Mouse (Mus musculus): ENCODE results near the gene Sox12. TPM values are rescaled to one million over a fixed set of nuclear protein-coding genes. Genes with fewer than 3 reads are reported as not detected.

Sox12 gene
- polyA plus RNA-seq, 1 experiment from 2014 or later: 13.1 TPM

DNA sequence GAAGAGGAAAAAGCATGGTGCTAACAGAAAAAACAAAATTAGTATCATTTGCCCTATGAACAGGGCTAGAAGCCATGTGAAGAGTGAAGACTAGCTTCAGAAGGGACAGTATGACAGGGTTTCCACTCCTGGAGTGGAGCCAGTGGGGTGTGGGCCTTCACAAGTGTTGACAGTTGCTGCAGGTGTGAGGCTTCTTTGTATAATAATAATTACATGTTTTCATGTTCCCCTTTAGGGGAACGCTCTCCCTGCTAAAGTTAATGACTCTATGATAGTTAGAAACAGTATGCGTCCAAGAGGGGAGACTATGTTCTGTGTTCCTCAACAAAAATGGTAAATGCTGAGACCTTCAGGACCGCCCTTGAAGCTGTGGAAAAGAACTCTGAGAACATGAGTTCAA is 17.9 kb upstream of the Sox12 start:
- no peak overlapping the region for H3K9ac ChIP-seq
- H3K4me3 ChIP-seq: peak overlapping the region; percentile 90; the same call in 1 of the 2 replicates
- 92% methylated on average over 3 of the region's 3 CpGs for WGBS
- H3K36me3 ChIP-seq: no peaks in the 10 kb centered on the region
- no peak for ATAC-seq (ENCODE audit: insufficient number of reproducible peaks, insufficient read depth, low FRiP score, low TSS enrichment, low read depth)
- H3K4me1 ChIP-seq: peaks cover 24% of the 10 kb centered on the region
- H3K27me3 ChIP-seq: no peaks in the 10 kb centered on the region
- H3K9me3 ChIP-seq: no peaks in the 10 kb centered on the region; the same call in none of the 2 replicates
- peak overlapping the region; percentile 95 for H3K4me2 ChIP-seq
- peak overlapping the region; percentile 97 for H3K27ac ChIP-seq

DNA sequence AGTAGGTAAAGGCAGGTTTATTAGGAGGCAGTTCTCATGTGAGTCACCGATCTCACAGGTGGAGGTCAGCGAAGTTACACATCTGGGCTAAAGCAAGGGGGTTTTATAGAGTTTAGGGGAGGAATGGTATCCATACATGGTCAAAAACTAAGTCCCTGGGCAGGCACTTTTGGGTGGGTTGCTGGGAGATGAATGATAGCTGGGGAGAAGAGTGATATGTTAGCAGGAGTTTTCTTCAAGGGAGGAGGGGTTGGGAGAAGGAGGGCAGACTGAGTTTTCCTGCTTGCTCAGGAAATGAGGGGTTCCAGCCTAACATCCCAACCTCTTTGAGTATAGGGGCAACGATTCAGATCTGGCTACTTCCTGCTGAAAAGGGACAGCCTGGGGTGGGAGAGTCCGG is 17.4 kb upstream of the Sox12 start, which contains the start of gene 6820408C15Rik:
TSS of gene 6820408C15Rik (plus strand) at position 301 of the 400 bp plus-strand sequence.
- Histone ChIP-seq H3K4me2 (peak within 1 kb of the TSS; percentile 95), H3K4me1 (peaks cover 29% of the 10 kb centered on the region), H3K36me3 (no peaks in the 10 kb centered on the region), H3K4me3 (peak within 1 kb of the TSS; percentile 90), H3K27me3 (no peaks in the 10 kb centered on the region), H3K27ac (peak within 1 kb of the TSS; percentile 97), H3K9me3 (no peaks in the 10 kb centered on the region; the same call in none of the 2 replicates), H3K9ac (peak within 1 kb of the TSS; percentile 99)
- WGBS: 23% methylated on average over 4 of the region's 4 CpGs
- no peak for ATAC-seq (ENCODE audit: insufficient number of reproducible peaks, insufficient read depth, low FRiP score, low TSS enrichment, low read depth)

DNA sequence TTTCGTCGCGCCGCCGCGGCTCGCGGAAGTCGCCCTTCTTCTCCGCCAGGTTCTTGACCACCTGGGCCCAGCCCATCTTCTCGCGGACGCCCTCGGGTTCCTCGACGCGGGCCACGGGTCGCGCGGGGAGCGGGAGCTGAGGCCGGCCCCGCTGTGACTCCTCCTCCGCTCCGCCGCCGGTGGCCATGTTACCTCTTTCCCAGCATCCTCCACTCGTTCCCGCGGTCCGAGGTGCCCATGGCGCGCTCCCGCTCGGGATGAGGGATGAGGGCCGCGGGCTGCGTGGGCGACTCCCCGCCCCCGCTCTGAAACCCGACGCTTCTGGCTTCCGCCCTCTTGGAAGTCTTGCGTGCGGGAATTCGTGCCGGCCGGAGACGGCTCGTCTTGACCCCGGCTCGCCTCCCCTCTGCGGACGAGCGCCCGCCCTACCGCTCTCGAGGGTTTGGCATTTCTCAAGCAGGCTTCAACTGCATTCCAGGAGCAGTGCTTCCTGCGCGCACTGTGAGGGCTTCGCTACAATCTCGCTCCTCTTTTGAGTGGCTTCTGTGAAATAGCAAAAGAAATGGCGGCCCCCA is 16.8 kb upstream of the Sox12 start, which contains the start of gene Zcchc3:
TSS of gene Zcchc3 (minus strand) at position 437 of the 575 bp plus-strand sequence.
- no peaks in the 10 kb centered on the region for H3K27me3 ChIP-seq
- peak within 1 kb of the TSS; percentile 97 for H3K27ac ChIP-seq
- H3K4me1 ChIP-seq: peaks cover 35% of the 10 kb centered on the region
- H3K36me3 ChIP-seq: no peaks in the 10 kb centered on the region
- H3K4me2 ChIP-seq: peak within 1 kb of the TSS; percentile 95
- no peaks in the 10 kb centered on the region; the same call in none of the 2 replicates for H3K9me3 ChIP-seq
- ATAC-seq (ENCODE audit: insufficient number of reproducible peaks, insufficient read depth, low FRiP score, low TSS enrichment, low read depth): peak; percentile 80
- peak within 1 kb of the TSS; percentile 99 for H3K9ac ChIP-seq
- H3K4me3 ChIP-seq: peak within 1 kb of the TSS; percentile 90
- WGBS: under 1% methylated on average over 59 of the region's 65 CpGs

DNA sequence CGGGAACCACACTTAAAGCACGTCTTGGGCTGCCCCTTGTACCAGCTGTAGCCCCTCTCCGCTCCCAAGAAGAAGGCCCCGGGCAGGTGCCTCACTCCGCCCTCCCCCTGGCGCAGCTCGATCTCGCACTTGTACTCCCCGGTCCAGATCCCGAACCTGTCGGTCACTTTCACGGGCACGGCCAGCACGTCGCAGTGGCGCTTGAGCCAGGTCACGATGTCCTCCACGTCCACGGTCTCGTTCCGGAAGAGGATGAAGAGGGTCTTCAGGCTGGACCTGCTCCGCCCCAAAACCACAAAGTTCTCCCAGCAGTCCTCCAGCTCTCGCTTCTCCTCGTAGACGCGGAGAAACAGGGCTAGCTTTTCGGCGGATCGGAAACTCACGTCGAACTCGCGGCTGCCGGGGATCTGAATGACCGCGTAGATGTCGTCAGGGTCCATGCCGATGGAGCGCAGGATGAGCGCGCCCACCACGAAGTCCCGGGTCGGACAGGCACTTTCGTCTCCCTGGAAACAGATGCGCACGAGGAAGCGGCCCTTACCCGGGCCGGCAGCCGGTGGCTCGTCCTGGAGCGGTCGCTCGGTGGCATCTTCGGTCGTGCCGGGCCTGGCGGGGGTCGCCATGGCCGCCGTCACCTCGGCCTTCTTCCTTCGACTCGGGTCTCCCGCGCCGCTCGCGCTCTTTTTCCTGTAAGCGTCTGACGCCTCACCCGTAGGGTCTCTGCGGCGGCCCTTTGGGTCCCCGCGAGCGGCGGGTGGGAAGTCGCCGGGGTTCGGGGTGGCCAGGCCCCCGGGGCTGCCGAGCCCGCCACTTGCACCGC is 16.1 kb upstream of the Sox12 start:
- peak overlapping the region; percentile 97 for H3K27ac ChIP-seq
- H3K4me3 ChIP-seq: peak overlapping the region; percentile 90
- H3K9me3 ChIP-seq: no peaks in the 10 kb centered on the region; the same call in none of the 2 replicates
- peaks cover 41% of the 10 kb centered on the region for H3K4me1 ChIP-seq
- ATAC-seq (ENCODE audit: insufficient number of reproducible peaks, insufficient read depth, low FRiP score, low TSS enrichment, low read depth): no peak
- H3K9ac ChIP-seq: peak overlapping the region; percentile 99
- no peaks in the 10 kb centered on the region for H3K27me3 ChIP-seq
- under 1% methylated on average over 86 of the region's 86 CpGs for WGBS
- H3K4me2 ChIP-seq: peak overlapping the region; percentile 95
- H3K36me3 ChIP-seq: no peaks in the 10 kb centered on the region

DNA sequence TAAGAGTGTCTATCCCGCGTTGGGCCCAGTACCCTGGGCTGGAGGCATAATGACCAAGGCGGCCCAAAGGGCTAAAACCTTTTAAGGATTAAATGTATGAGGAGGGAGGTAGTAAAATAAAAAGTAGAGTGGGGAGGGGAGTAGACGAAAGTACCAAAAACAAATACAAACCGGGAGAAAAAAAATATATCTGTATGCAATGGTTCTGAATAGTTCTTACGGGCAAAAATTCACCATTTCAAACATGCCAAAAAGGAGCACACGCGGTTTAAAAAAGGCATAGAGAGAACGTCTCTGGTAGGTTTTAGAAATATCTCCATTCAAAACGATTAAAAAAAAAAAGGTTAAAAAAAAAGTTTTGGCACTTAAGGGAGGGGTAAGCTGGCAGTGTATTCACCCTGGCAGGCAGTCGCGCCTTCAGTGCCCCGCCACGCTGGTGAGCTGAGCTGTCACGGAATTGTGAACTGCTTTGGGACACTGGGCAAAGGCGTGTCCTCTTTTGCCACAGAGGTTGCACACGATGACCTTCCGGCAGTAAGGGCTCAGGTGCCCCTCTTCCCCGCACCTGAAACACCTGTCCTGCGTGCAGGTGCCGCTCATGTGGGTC is 15.4 kb upstream of the Sox12 start:
- no peak for ATAC-seq (ENCODE audit: insufficient number of reproducible peaks, insufficient read depth, low FRiP score, low TSS enrichment, low read depth)
- 2% methylated on average over 21 of the region's 21 CpGs for WGBS
- peak overlapping the region; percentile 99 for H3K27ac ChIP-seq
- H3K4me2 ChIP-seq: peak overlapping the region; percentile 95
- H3K36me3 ChIP-seq: no peaks in the 10 kb centered on the region
- peak overlapping the region; percentile 90 for H3K4me3 ChIP-seq
- H3K9ac ChIP-seq: peak overlapping the region; percentile 99
- H3K4me1 ChIP-seq: peaks cover 41% of the 10 kb centered on the region
- no peaks in the 10 kb centered on the region; the same call in none of the 2 replicates for H3K9me3 ChIP-seq
- no peaks in the 10 kb centered on the region for H3K27me3 ChIP-seq

DNA sequence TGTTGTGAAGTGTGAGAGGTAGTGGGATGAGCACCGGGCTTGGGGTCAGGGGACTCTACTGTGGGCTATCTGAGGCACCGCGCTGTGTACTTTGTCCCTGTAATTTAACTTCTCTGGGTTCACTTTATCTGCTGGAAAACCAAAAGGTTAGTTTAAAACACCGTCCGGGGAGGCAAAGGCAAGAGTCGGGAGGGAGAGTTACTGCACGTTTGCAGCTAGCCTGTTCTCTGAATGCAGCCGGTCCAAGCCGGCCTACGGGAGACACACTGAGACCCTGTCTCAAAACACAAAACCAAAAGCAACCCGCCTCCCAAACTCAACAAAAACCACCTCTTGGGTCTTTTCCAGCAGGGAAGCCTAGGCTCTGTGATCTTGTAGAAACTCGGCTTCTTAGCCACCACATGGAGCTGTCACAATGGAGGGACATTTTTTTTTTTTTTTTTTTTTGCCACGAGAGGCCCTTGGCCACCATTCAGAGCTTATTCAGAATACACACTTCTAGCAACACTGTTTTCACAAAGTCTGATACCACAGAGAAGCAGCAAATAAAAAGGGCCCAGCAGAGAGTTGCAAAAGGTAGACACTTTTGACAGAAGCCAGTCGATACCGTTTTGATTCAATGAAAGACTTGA is 14.8 kb upstream of the Sox12 start:
- Histone ChIP-seq H3K27ac (peak overlapping the region; percentile 99), H3K36me3 (no peaks in the 10 kb centered on the region), H3K9me3 (no peaks in the 10 kb centered on the region; the same call in none of the 2 replicates), H3K4me1 (peaks cover 41% of the 10 kb centered on the region), H3K4me2 (peak overlapping the region; percentile 95), H3K9ac (peak overlapping the region; percentile 99), H3K27me3 (no peaks in the 10 kb centered on the region), H3K4me3 (peak overlapping the region; percentile 90)
- no peak for ATAC-seq (ENCODE audit: insufficient number of reproducible peaks, insufficient read depth, low FRiP score, low TSS enrichment, low read depth)
- WGBS: 2% methylated on average over 15 of the region's 15 CpGs

DNA sequence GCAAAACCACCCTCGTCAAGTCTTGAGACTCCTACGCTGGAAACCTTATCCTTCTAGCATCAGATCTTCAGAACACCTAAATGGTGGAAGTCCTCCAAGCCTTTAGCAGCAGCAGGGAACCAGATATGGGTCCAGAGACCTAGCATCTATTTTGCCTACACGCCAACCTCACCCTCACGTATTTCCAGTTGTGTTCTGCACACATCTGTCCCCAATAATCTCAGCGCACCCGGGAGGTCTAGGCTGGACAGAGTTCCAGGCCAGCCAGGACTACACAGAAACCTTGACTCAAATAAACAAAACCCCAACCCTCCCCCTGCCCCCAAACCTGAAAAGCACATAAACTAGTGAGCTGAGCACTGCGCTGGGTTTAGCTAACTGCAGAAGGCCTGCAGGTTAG is 13.6 kb upstream of the Sox12 start:
- Histone ChIP-seq H3K9me3 (no peaks in the 10 kb centered on the region; the same call in none of the 2 replicates), H3K9ac (peak overlapping the region; percentile 99), H3K27ac (peak overlapping the region; percentile 99), H3K4me3 (peak overlapping the region; percentile 90), H3K36me3 (no peaks in the 10 kb centered on the region), H3K27me3 (no peaks in the 10 kb centered on the region), H3K4me2 (peak overlapping the region; percentile 95), H3K4me1 (peaks cover 45% of the 10 kb centered on the region)
- 3% methylated on average over 7 of the region's 7 CpGs for WGBS
- ATAC-seq (ENCODE audit: insufficient number of reproducible peaks, insufficient read depth, low FRiP score, low TSS enrichment, low read depth): no peak

DNA sequence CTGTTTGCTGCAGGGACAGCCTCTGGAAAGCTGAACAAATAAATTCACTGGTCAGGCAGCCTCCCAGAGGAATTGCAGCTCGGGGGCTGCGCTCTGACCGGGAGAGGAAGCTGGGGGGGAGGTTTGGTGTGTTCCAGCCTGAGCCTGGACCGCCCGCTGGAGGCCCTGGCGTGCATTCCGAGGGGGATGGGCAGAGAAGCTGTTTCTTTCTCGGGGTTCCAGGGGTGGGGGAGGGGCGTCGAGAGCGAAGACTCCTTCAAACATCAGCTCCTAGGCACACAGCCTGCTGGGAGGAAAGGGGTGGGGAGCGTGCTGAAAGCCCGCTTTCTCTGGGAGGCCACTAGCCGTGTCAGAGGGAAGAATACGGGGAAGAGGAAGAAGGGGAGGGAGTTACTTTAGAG is 13.1 kb upstream of the Sox12 start:
- peak; percentile 74 for ATAC-seq (ENCODE audit: insufficient number of reproducible peaks, insufficient read depth, low FRiP score, low TSS enrichment, low read depth)
- Histone ChIP-seq H3K27me3 (no peaks in the 10 kb centered on the region), H3K4me2 (peak overlapping the region; percentile 95), H3K4me3 (peak overlapping the region; percentile 90), H3K4me1 (peaks cover 49% of the 10 kb centered on the region), H3K36me3 (no peaks in the 10 kb centered on the region), H3K9me3 (no peaks in the 10 kb centered on the region; the same call in 1 of the 2 replicates), H3K27ac (peak overlapping the region; percentile 99), H3K9ac (peak overlapping the region; percentile 99)
- under 1% methylated on average over 15 of the region's 15 CpGs for WGBS

DNA sequence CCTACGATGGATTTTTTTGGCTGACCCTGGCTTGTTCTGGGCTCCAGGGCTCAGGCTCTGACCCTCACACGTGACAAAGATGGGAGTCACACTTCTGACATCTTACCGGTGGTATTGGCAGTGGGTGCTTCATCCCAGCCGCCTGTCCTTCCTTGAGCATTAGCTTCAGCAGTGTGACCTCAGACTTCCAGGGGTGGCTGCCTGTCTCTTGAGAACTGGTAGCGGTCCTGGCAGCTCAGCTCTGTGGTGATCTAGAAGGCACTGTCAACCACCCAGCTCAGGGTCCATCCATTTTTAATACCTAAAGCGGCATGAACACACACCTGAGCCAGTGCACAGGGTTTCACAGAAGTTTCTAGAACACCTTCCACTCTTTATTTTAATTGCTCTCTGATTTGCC is 11.9 kb upstream of the Sox12 start:
- Histone ChIP-seq H3K9me3 (no peaks in the 10 kb centered on the region), H3K4me3 (no peak overlapping the region), H3K4me2 (no peak overlapping the region), H3K9ac (peak overlapping the region; percentile 46; the same call in 1 of the 2 replicates), H3K27ac (peak overlapping the region; percentile 99), H3K36me3 (no peaks in the 10 kb centered on the region), H3K4me1 (peaks cover 49% of the 10 kb centered on the region), H3K27me3 (no peaks in the 10 kb centered on the region)
- WGBS: 82% methylated on average over 6 of the region's 6 CpGs
- no peak for ATAC-seq (ENCODE audit: insufficient number of reproducible peaks, insufficient read depth, low FRiP score, low TSS enrichment, low read depth)

DNA sequence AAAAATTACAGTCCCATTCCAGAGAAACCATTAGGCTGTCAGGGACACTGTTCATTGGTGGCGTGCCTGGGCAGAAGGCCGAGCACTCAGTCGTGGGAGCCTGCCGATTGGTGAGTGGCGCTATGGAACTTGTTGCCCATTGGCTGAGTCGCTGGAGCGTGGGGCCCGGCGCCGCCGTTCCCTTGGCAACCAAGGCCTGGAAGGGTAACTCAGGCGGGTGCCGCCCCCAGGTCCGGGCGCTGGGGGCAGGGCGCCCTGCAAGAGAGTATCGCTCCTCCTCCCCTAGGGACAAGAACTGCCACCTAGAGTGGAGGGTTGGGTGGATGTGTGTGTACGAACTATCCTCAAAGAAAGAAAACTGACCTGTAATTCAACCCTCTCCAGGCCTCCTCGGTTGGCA is 8.3 kb upstream of the Sox12 start:
- WGBS: under 1% methylated on average over 19 of the region's 19 CpGs
- Histone ChIP-seq H3K27ac (peak overlapping the region; percentile 80), H3K27me3 (no peaks in the 10 kb centered on the region), H3K4me3 (peak overlapping the region; percentile 38), H3K9ac (peak overlapping the region; percentile 57), H3K9me3 (no peaks in the 10 kb centered on the region), H3K36me3 (no peaks in the 10 kb centered on the region), H3K4me2 (peak overlapping the region; percentile 66), H3K4me1 (peaks cover 36% of the 10 kb centered on the region)
- peak; percentile 94 for ATAC-seq (ENCODE audit: insufficient number of reproducible peaks, insufficient read depth, low FRiP score, low TSS enrichment, low read depth)

DNA sequence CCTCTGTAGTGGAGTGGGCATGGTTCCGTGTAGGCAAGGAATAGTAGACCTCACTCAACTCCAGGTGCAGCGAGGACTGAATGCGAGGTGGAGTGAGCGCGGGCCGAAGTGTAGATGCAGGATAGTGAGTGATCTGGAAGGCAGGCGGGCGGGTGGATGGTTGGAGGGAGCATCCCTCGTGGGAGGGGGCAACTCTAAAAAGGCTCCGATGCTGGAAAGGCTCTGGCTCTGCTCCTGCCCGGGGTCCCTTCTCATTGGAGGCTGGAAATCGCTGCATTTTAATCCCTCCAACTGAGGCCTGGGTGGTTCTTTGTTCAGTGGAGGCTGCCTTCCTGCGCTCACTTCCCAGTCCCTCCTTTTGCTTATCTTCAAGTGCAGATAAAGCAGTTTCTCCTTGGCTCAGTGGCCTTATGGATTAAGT is 1.3 kb upstream of the Sox12 start:
- peak; percentile 10; the same call in 1 of the 2 replicates for ATAC-seq (ENCODE audit: insufficient number of reproducible peaks, insufficient read depth, low FRiP score, low TSS enrichment, low read depth)
- Histone ChIP-seq H3K9me3 (no peaks in the 10 kb centered on the region), H3K4me3 (peak overlapping the region; percentile 84), H3K4me2 (peak overlapping the region; percentile 88), H3K27me3 (no peaks in the 10 kb centered on the region), H3K36me3 (peaks cover 5% of the 10 kb centered on the region; the same call in 1 of the 2 replicates), H3K4me1 (peaks cover 31% of the 10 kb centered on the region), H3K27ac (peak overlapping the region; percentile 100), H3K9ac (peak overlapping the region; percentile 96)
- 1% methylated on average over 13 of the region's 13 CpGs for WGBS
